ENCODE assay signal across 8 mouse cellular contexts in the genomic region with DNA sequence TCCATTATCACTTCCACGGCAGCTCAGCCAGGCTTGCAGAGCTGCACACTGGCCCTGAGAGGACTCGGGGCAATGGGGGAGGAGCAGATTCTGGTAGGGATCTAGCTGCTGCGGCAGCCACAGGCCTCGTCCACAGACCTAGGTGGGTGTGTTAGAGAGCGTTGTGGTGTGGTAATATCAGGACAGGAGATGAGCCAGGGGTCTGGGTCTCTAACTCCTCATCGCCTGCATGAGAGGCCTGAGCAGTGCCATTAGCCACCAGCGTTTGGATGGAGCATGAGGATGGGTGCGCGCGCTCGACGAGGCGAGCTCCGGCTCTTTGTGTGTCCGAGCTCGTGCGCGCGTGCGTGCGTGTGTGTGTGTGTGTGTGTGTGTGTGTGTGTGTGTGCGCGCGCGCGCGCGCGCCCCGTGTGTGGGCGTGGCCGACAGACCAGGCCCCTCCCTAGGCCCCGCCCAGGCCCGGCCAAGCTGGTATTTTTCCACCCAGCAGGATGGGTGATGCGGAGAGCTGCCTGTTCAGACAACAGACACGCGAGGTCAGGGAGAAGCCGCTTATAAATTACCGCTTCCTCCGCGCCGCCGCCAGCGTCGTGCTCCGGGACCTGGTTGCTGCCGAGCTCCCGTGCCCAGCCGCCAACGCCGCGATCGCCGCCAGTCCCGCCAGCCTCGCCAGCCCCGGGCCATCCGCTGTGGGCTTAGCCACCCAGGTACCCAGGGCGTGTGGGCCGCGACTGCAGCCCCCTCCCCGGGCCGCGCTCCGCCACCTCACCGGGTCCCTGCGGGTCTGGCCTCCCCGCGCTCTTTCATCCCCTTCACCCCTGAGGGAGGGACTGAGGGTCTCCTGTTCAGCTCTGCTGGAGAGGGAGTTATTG. TPM values are rescaled to one million over a fixed set of nuclear protein-coding genes. Genes with fewer than 3 reads are reported as not detected.
DNase-seq lines count a peak whose midpoint lies in the region; ATAC-seq lines count a peak whose summit lies in the region.

A gene (plus strand): TSS at position 452 of the 872 bp plus-strand sequence.

- peak within 1 kb of the TSS; percentile 96 for H3K27ac ChIP-seq in hindbrain, embryonic 11.5 days (ENCODE audit: low read depth, low read length)

- no peaks in the 10 kb centered on the region for H3K27me3 ChIP-seq in hindbrain, embryonic 11.5 days (ENCODE audit: control insufficient read depth, insufficient read depth, low read length)

- H3K9me3 ChIP-seq in hindbrain, embryonic 11.5 days (ENCODE audit: control insufficient read depth, low read length), result no peaks in the 10 kb centered on the region

- WGBS in hindbrain, embryonic 11.5 days, result under 1% methylated on average over 47 of the region's 69 CpGs

- H3K9ac ChIP-seq in hindbrain, embryonic 11.5 days (ENCODE audit: low read depth, low read length), result peak within 1 kb of the TSS; percentile 93

- peak within 1 kb of the TSS; percentile 86 for H3K4me3 ChIP-seq in hindbrain, embryonic 11.5 days (ENCODE audit: low read depth, low read length)

- DNase-seq in MN1 (ENCODE audit: low spot score), result peak; percentile 95
- peak; percentile 93 for DNase-seq in cerebellum, adult 9-10 months
- DNase-seq in frontal cortex, adult 2 months (ENCODE audit: extremely low spot score in 1 of 2, low spot score in 1 of 2), result peak; percentile 90 to 96
- DNase-seq in hindbrain, embryonic 11.5 days (ENCODE audit: low spot score), result peak; percentile 97
- DNase-seq in layer of hippocampus, postnatal 10 days (ENCODE audit: low spot score in 2 of 2), result peak; percentile 92 to 95
- peak; percentile 92 for DNase-seq in lung, postnatal 10 days
- DNase-seq in ovary, postnatal 36 days (ENCODE audit: low spot score), result peak; percentile 90
- peak; percentile 92 for DNase-seq in thymus, postnatal 25 days

- H3K4me2 ChIP-seq in hindbrain, embryonic 11.5 days (replicated peaks; ENCODE audit: low read depth, low read length), result peak within 1 kb of the TSS; percentile 69

- no peaks in the 10 kb centered on the region for H3K36me3 ChIP-seq in hindbrain, embryonic 11.5 days (ENCODE audit: control insufficient read depth, insufficient read depth, low read length)

- peaks cover 10% of the 10 kb centered on the region for H3K4me1 ChIP-seq in hindbrain, embryonic 11.5 days (replicated peaks; ENCODE audit: control insufficient read depth, insufficient read depth, low read length)

- peak; percentile 91 for ATAC-seq in hindbrain, embryonic 11.5 days (ENCODE audit: low FRiP score)

RNA-seq across cellular contexts. Expression of the gene that starts here (rescaled TPM):
- polyA plus RNA-seq in frontal cortex, adult 2 months (2012; rRNA removed), result 109 and 123 TPM in 2 replicates
- 46.6 and 64.0 TPM in 2 replicates for polyA plus RNA-seq in hindbrain, embryonic 11.5 days (2014; fragmentation: Nextera tagmentation; extraction: Ambion mirVana)
- 100 to 1,000 TPM; 177 to 193 TPM for total RNA-seq in layer of hippocampus, postnatal 10 days (2021)

Comparison
In these comparisons a context has a peak if more than half of its experiments do, and no peak if none do; other contexts are left out.
1. Peak in every context shown above with its lines: DNase-seq, ATAC-seq, H3K4me3 ChIP-seq and H3K27ac ChIP-seq.